Mouse (Mus musculus): ENCODE results near the gene Nodal.

DNA sequence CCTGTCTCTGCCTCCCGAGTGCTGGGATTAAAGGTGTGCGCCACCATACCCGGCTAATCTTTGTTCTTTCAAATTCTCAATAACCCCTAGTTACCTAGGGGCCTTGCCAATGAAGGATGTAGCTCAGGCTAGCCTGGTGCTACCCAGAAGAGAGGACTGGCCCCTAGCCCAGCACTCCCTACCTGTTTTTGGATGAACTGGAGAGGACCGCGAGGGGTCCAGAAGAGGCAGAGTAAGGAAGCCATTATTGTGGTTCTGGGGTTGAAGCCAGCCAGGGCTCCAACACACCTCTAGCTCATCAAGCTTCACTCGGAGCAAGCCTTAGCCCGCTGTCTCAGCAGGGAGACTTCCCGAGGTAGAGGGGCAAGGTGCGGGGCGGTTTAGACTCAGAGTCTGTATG is at the start of gene Nodal:
- TF ChIP-seq POLR2A (IDR thresholded peaks at IDR 0.05; ENCODE audit: low read depth, low read length) (no peak), CTCF (IDR thresholded peaks at IDR 0.05; ENCODE audit: extremely low read depth, insufficient read length, insufficient replicate concordance, low read depth, low read length) (no peak)

Data from small intestine, adult 2 months (tissue).